Mouse (Mus musculus) kidney, embryonic 14.5 days (tissue): Measurements from ENCODE around the gene Gpr84. TPM values are rescaled to one million over a fixed set of nuclear protein-coding genes. Genes with fewer than 3 reads are reported as not detected.

Source experiments
- ATAC-seq: fragments of 200-750 bp; cut with Nextera tagmentation; 2 replicates; pipeline ENCODE4 v1.8.0; 2017; ENCODE audit warnings: moderate number of reproducible peaks, mild to moderate bottlenecking, moderate TSS enrichment, moderate library complexity; ENCODE audit not compliant: low FRiP score, low TSS enrichment
- H3K27ac ChIP-seq: fragments of 300-500 bp; sonication (generic); 2 replicates; pipeline ENCODE4 v1.5.1; 2014; ENCODE audit warnings: low read depth, mild to moderate bottlenecking, low read length, moderate library complexity, mixed read lengths
- H3K27me3 ChIP-seq: fragments of 300-500 bp; sonication (generic); 2 replicates; pipeline ENCODE4 v1.6.1; 2014; ENCODE audit warnings: mild to moderate bottlenecking, low read length; ENCODE audit not compliant: control insufficient read depth, insufficient read depth
- H3K36me3 ChIP-seq: fragments of 300-500 bp; sonication (generic); 2 replicates; pipeline ENCODE4 v1.6.1; 2014; ENCODE audit warnings: low read length, mixed read lengths; ENCODE audit not compliant: control insufficient read depth, insufficient read depth
- H3K4me1 ChIP-seq: fragments of 300-500 bp; sonication (generic); 2 replicates; pipeline ENCODE4 v1.6.1; 2014; ENCODE audit warnings: low read length, mixed read lengths; ENCODE audit not compliant: control insufficient read depth, insufficient read depth
- H3K4me2 ChIP-seq: fragments of 300-500 bp; sonication (generic); replicated peaks from 2 replicates; pipeline ENCODE4 v1.6.1; 2014; ENCODE audit warnings: low read depth, mild to moderate bottlenecking, low read length
- H3K4me3 ChIP-seq: fragments of 300-500 bp; sonication (generic); 2 replicates; pipeline ENCODE4 v1.5.1; 2014; ENCODE audit warnings: mild to moderate bottlenecking, low read length
- H3K9ac ChIP-seq: fragments of 300-500 bp; sonication (generic); 2 replicates; pipeline ENCODE4 v1.6.1; 2014; ENCODE audit warnings: low read depth, mild to moderate bottlenecking, low read length, moderate library complexity
- H3K9me3 ChIP-seq: fragments of 300-500 bp; sonication (generic); 2 replicates; pipeline ENCODE4 v1.6.1; 2016; ENCODE audit warnings: low read length; ENCODE audit not compliant: control insufficient read depth
- WGBS: fragments of 180-500 bp; shearing (Covaris S2); extraction: QIAGEN DNeasy Blood & Tissue Kit; methylation state at CpG from one replicate; pipeline ENCODE4 v1.1.7; 2014; 5-methylcytosine and 5-hydroxymethylcytosine counted together
- polyA plus RNA-seq: library from polyadenylated mRNA; unstranded; fragments of >200 nt; fragmentation: Nextera tagmentation; extraction: Ambion mirVana; gene quantifications from 2 replicates; pipeline ENCODE4 v1.2.1, GENCODE M21; 2014

Gpr84 gene
- polyA plus RNA-seq, 1 experiment from 2014 or later, result 0.69 TPM

DNA sequence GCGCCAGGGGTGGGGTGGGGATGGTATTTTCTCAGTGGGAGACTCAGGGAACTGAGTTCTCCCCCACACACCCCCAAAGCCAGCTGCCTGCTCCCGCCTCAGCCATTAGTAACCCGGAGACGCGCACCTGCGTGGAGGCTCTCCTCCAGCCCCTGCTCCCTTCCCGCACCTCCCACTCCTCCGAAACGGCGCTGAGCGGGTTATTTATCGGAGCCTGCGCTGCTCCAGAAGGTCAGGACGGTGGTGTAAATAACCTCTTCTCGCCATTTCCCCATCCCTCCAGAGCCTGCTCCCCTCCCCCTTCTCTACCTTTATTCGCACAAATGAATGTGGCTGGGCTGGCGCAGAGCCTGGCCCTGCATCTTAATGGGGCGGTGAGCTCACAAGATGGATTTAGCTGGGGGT lies 10.3 kb downstream of the Gpr84 start:
- H3K27me3 ChIP-seq, result no peaks in the 10 kb centered on the region
- H3K9ac ChIP-seq, result peak overlapping the region; percentile 23; the same call in 1 of the 2 replicates
- peaks cover 82% of the 10 kb centered on the region for H3K4me1 ChIP-seq
- peak overlapping the region; percentile 98 for H3K27ac ChIP-seq
- H3K9me3 ChIP-seq, result no peaks in the 10 kb centered on the region
- WGBS, result 6% methylated on average over 18 of the region's 18 CpGs
- ATAC-seq, result peak; percentile 25; the same call in 1 of the 2 replicates
- H3K36me3 ChIP-seq, result peaks cover 20% of the 10 kb centered on the region
- H3K4me3 ChIP-seq, result peak overlapping the region; percentile 8; the same call in 1 of the 2 replicates
- H3K4me2 ChIP-seq, result peak overlapping the region; percentile 30

GRCm38 (mm10) chr15:103299644-103300043 lies 10.8 kb downstream of the Gpr84 start:
- peak overlapping the region; percentile 23; the same call in 1 of the 2 replicates for H3K9ac ChIP-seq
- H3K27me3 ChIP-seq, result no peaks in the 10 kb centered on the region
- H3K4me1 ChIP-seq, result peaks cover 83% of the 10 kb centered on the region
- no peak overlapping the region; the same call in 1 of the 2 replicates for H3K4me3 ChIP-seq
- peak overlapping the region; percentile 98 for H3K27ac ChIP-seq
- H3K36me3 ChIP-seq, result peaks cover 20% of the 10 kb centered on the region
- H3K4me2 ChIP-seq, result peak overlapping the region; percentile 30
- ATAC-seq, result peak; percentile 2; the same call in 1 of the 2 replicates
- H3K9me3 ChIP-seq, result no peaks in the 10 kb centered on the region
- 19% methylated on average over 8 of the region's 8 CpGs for WGBS

- Histone ChIP-seq H3K4me2 (no peak overlapping the region; the same call in 1 of the 2 replicates), H3K27me3 (no peaks in the 10 kb centered on the region), H3K4me1 (peaks cover 79% of the 10 kb centered on the region), H3K9me3 (no peaks in the 10 kb centered on the region), H3K27ac (peak overlapping the region; percentile 98), H3K9ac (no peak overlapping the region), H3K4me3 (no peak overlapping the region), H3K36me3 (peaks cover 20% of the 10 kb centered on the region)
- no peak for ATAC-seq
- 61% methylated on average over 5 of the region's 5 CpGs for WGBS
Observed at GRCm38 (mm10) chr15:103298861-103299616, 11.4 kb downstream of the Gpr84 start.

DNA sequence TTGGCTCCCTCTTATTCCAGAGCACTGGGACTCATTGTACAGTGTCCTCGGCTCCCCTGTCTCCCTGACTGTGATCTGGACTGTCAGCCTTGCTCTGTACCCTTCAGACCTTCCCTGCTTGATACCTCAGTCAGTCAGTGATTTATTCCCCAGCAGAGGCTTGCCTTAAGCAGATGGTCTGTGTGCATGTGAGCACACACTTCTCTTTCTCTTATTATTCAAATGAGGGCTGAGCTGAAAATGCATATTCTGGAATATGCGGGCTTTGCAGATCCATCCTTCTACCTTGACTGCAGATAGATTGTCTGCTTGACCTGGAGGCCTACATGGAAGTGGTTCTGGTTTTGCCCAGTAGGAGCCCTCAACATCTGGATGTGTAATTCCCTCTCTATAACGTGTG lies 12.4 kb downstream of the Gpr84 start:
- ATAC-seq, result no peak
- Histone ChIP-seq H3K9me3 (no peaks in the 10 kb centered on the region), H3K4me3 (no peak overlapping the region), H3K36me3 (peaks cover 29% of the 10 kb centered on the region), H3K4me2 (peak overlapping the region; percentile 23; the same call in 1 of the 2 replicates), H3K27ac (peak overlapping the region; percentile 80; the same call in 1 of the 2 replicates), H3K9ac (no peak overlapping the region; the same call in 1 of the 2 replicates), H3K27me3 (no peaks in the 10 kb centered on the region), H3K4me1 (peaks cover 69% of the 10 kb centered on the region)
- WGBS, result 66% methylated on average over 3 of the region's 3 CpGs

GRCm38 (mm10) chr15:103297313-103297712 lies 13.1 kb downstream of the Gpr84 start:
- Histone ChIP-seq H3K4me2 (no peak overlapping the region), H3K27me3 (no peaks in the 10 kb centered on the region), H3K27ac (peak overlapping the region; percentile 80; the same call in 1 of the 2 replicates), H3K36me3 (peaks cover 37% of the 10 kb centered on the region), H3K9me3 (no peaks in the 10 kb centered on the region), H3K4me3 (no peak overlapping the region), H3K9ac (no peak overlapping the region), H3K4me1 (peaks cover 61% of the 10 kb centered on the region)
- no peak for ATAC-seq
- 32% methylated on average over 6 of the region's 6 CpGs for WGBS

GRCm38 (mm10) chr15:103295851-103296250 lies 14.6 kb downstream of the Gpr84 start:
- ATAC-seq, result no peak
- WGBS, result 8% methylated on average over 5 of the region's 5 CpGs
- Histone ChIP-seq H3K4me1 (peaks cover 52% of the 10 kb centered on the region), H3K4me3 (no peak overlapping the region), H3K4me2 (no peak overlapping the region), H3K9ac (no peak overlapping the region), H3K36me3 (peaks cover 49% of the 10 kb centered on the region), H3K27ac (peak overlapping the region; percentile 80), H3K27me3 (no peaks in the 10 kb centered on the region), H3K9me3 (no peaks in the 10 kb centered on the region)

GRCm38 (mm10) chr15:103294649-103295048 lies 15.8 kb downstream of the Gpr84 start:
- no peak overlapping the region for H3K27ac ChIP-seq
- H3K36me3 ChIP-seq, result peaks cover 54% of the 10 kb centered on the region
- no peaks in the 10 kb centered on the region for H3K9me3 ChIP-seq
- no peak for ATAC-seq
- H3K4me1 ChIP-seq, result peaks cover 48% of the 10 kb centered on the region
- no peak overlapping the region for H3K4me2 ChIP-seq
- H3K9ac ChIP-seq, result no peak overlapping the region
- no peaks in the 10 kb centered on the region for H3K27me3 ChIP-seq
- WGBS, result 57% methylated on average over 2 of the region's 2 CpGs
- H3K4me3 ChIP-seq, result no peak overlapping the region

- WGBS, result 98% methylated on average over 2 of the region's 2 CpGs
- Histone ChIP-seq H3K9me3 (no peaks in the 10 kb centered on the region), H3K36me3 (peaks cover 49% of the 10 kb centered on the region), H3K27ac (no peak overlapping the region), H3K4me1 (peaks cover 44% of the 10 kb centered on the region), H3K27me3 (no peaks in the 10 kb centered on the region), H3K4me3 (no peak overlapping the region), H3K9ac (no peak overlapping the region), H3K4me2 (no peak overlapping the region)
- ATAC-seq, result no peak
Observed at GRCm38 (mm10) chr15:103293375-103293774, 17.0 kb downstream of the Gpr84 start.

- Histone ChIP-seq H3K4me2 (no peak overlapping the region), H3K36me3 (peaks cover 48% of the 10 kb centered on the region), H3K27me3 (no peaks in the 10 kb centered on the region), H3K4me3 (no peak overlapping the region), H3K9ac (no peak overlapping the region), H3K9me3 (no peaks in the 10 kb centered on the region), H3K27ac (no peak overlapping the region), H3K4me1 (peaks cover 40% of the 10 kb centered on the region)
- WGBS, result 82% methylated on average over 4 of the region's 4 CpGs
- ATAC-seq, result no peak
Observed at GRCm38 (mm10) chr15:103292673-103293345, 17.6 kb downstream of the Gpr84 start.
